23 mouse cellular contexts compared by ENCODE assay signal in genomic region chr9:119597332-119597731, GRCm38 (mm10). TPM values are rescaled to one million over a fixed set of nuclear protein-coding genes. Genes with fewer than 3 reads are reported as not detected.
DNase-seq lines count a peak whose midpoint lies in the region; ATAC-seq lines count a peak whose summit lies in the region.
"Had no signal": no experiment of that assay in that cellular context is flagged by ENCODE, and none has a peak within 500 bp of the region (broad histone marks: within the 10 kb centered on the region; RNA-seq: fewer than 3 reads in every experiment).

No protein-coding gene starts in this region.

- WGBS in embryonic facial prominence, embryonic 14.5 days: 78% methylated on average over 8 of the region's 8 CpGs
- 78% methylated on average over 8 of the region's 8 CpGs for WGBS in embryonic facial prominence, embryonic 10.5 days

- ATAC-seq in embryonic facial prominence, embryonic 14.5 days (ENCODE audit: low read depth): peak; percentile 33; the same call in 1 of the 2 replicates
- ATAC-seq: forebrain, embryonic 13.5 days; inflammation-experienced regulatory T-cells, adult 6 months had no signal

- H3K4me3 ChIP-seq in embryonic facial prominence, embryonic 14.5 days (ENCODE audit: low read depth, low read length): no peak overlapping the region
- H3K4me3 ChIP-seq in embryonic facial prominence, embryonic 10.5 days: no peak overlapping the region
- H3K4me3 ChIP-seq: forebrain, embryonic 13.5 days; gastrocnemius, adult 2 months; heart, embryonic 13.5 days; midbrain, embryonic 12.5 days; neural tube, embryonic 15.5 days had no signal

- no peak overlapping the region for H3K9ac ChIP-seq in embryonic facial prominence, embryonic 14.5 days (ENCODE audit: low read depth, low read length)
- H3K9ac ChIP-seq: forebrain, embryonic 13.5 days; heart, embryonic 13.5 days; midbrain, embryonic 12.5 days; neural tube, embryonic 15.5 days had no signal

- no peaks in the 10 kb centered on the region for H3K9me3 ChIP-seq in embryonic facial prominence, embryonic 14.5 days (ENCODE audit: control insufficient read depth, low read length)
- H3K9me3 ChIP-seq in embryonic facial prominence, embryonic 10.5 days: peaks cover 5% of the 10 kb centered on the region; the same call in 1 of the 2 replicates
- H3K9me3 ChIP-seq: forebrain, embryonic 13.5 days; midbrain, embryonic 12.5 days; neural tube, embryonic 15.5 days had no signal

- H3K27me3 ChIP-seq in embryonic facial prominence, embryonic 14.5 days (replicated peaks; ENCODE audit: control insufficient read depth, insufficient read depth, low read length): no peaks in the 10 kb centered on the region
- H3K27me3 ChIP-seq in embryonic facial prominence, embryonic 10.5 days (replicated peaks; ENCODE audit: low read depth, poor library complexity, severe bottlenecking): no peaks in the 10 kb centered on the region
- H3K27me3 ChIP-seq: forebrain, embryonic 13.5 days; heart, embryonic 13.5 days; midbrain, embryonic 12.5 days; neural tube, embryonic 15.5 days had no signal

- no peaks in the 10 kb centered on the region for H3K4me1 ChIP-seq in embryonic facial prominence, embryonic 14.5 days (ENCODE audit: control insufficient read depth, insufficient read depth, low read length)
- H3K4me1 ChIP-seq in embryonic facial prominence, embryonic 10.5 days: peaks cover 6% of the 10 kb centered on the region
- H3K4me1 ChIP-seq: forebrain, embryonic 13.5 days; heart, embryonic 13.5 days; midbrain, embryonic 12.5 days; neural tube, embryonic 15.5 days had no signal

- no peaks in the 10 kb centered on the region for H3K36me3 ChIP-seq in embryonic facial prominence, embryonic 14.5 days (ENCODE audit: control insufficient read depth, insufficient read depth, low read length)
- no peaks in the 10 kb centered on the region for H3K36me3 ChIP-seq in embryonic facial prominence, embryonic 10.5 days (replicated peaks)
- H3K36me3 ChIP-seq: heart, embryonic 13.5 days; midbrain, embryonic 12.5 days; neural tube, embryonic 15.5 days had no signal

- H3K4me2 ChIP-seq in embryonic facial prominence, embryonic 14.5 days (ENCODE audit: low read depth, low read length): no peak overlapping the region
- H3K4me2 ChIP-seq: forebrain, embryonic 13.5 days; heart, embryonic 13.5 days; midbrain, embryonic 12.5 days; neural tube, embryonic 15.5 days had no signal

- no peak overlapping the region for H3K27ac ChIP-seq in embryonic facial prominence, embryonic 14.5 days (replicated peaks; ENCODE audit: low read depth, low read length)
- H3K27ac ChIP-seq in embryonic facial prominence, embryonic 10.5 days (replicated peaks): no peak overlapping the region
- H3K27ac ChIP-seq: forebrain, embryonic 13.5 days; gastrocnemius, adult 2 months; heart, embryonic 13.5 days; macrophage; midbrain, embryonic 12.5 days; neural tube, embryonic 15.5 days had no signal

- DNase-seq in embryonic facial prominence, embryonic 14.5 days (ENCODE audit: low spot score): peak; percentile 41
- DNase-seq in embryonic facial prominence, embryonic 10.5 days (ENCODE audit: low spot score): no peak
- peak; percentile 66 to 68 for DNase-seq in right cerebral cortex, postnatal 10 days (ENCODE audit: low spot score in 2 of 2)
- DNase-seq in right cerebral cortex, postnatal 25 days: no peak
- DNase-seq in ZHBTc4 (ENCODE audit: low read depth, low spot score): peak; percentile 89
- DNase-seq in lung, postnatal 4 days: peak; percentile 53 to 57
- DNase-seq in kidney, postnatal 25 days: no peak
- DNase-seq in ovary, postnatal 14 days (ENCODE audit: low spot score): no peak
- DNase-seq: adrenal gland, postnatal 10 days; cerebellum, adult 11 months; embryo, embryonic 11 days; gastrocnemius, adult 2 months; kidney, adult 8-10 months; kidney, postnatal 36 days; right cerebral cortex, adult 18-20 months; thymus, postnatal 25 days had no signal

RNA-seq across cellular contexts. Expression of gene Scn5a, which starts 18.5 kb away (rescaled TPM):
- polyA plus RNA-seq in embryonic facial prominence, embryonic 14.5 days (2014; fragmentation: Nextera tagmentation; extraction: Ambion mirVana): 0.51 and 0.67 TPM in 2 replicates
- polyA plus RNA-seq in embryonic facial prominence, embryonic 10.5 days (2016; fragmentation: Nextera tagmentation; extraction: Ambion mirVana): 1.2 and 1.5 TPM in 2 replicates
- polyA plus RNA-seq: inflammation-experienced regulatory T-cells, adult 6 months; liver, adult 2 months; macrophage had no signal

Comparison
In these comparisons a context has a peak if more than half of its experiments do, and no peak if none do; other contexts are left out.
1. DNase-seq: peak in embryonic facial prominence, embryonic 14.5 days (single experiment), right cerebral cortex, postnatal 10 days (2 of 2), ZHBTc4 (single experiment) and lung, postnatal 4 days (2 of 2); none in embryonic facial prominence, embryonic 10.5 days (single experiment), right cerebral cortex, postnatal 25 days (single experiment), kidney, postnatal 25 days (0 of 2) and ovary, postnatal 14 days (single experiment).